Mouse (Mus musculus) stomach, embryonic 14.5 days (tissue): ENCODE measurements around the gene Col5a3. TPM values are rescaled to one million over a fixed set of nuclear protein-coding genes. Genes with fewer than 3 reads are reported as not detected.

Experiments
- ATAC-seq: fragments of 200-750 bp; cut with Nextera tagmentation; 2 replicates; pipeline ENCODE4 v1.8.0; 2017; ENCODE audit warnings: low read depth, moderate TSS enrichment; ENCODE audit not compliant: insufficient number of reproducible peaks, insufficient read depth, low FRiP score
- H3K27ac ChIP-seq: fragments of 300-500 bp; sonication (generic); 2 replicates; pipeline ENCODE4 v1.5.1; 2014; ENCODE audit warnings: mild to moderate bottlenecking, low read length, moderate library complexity, mixed read lengths
- H3K27me3 ChIP-seq: fragments of 300-500 bp; sonication (generic); 2 replicates; pipeline ENCODE4 v1.6.1; 2014; ENCODE audit warnings: low read length, control low read depth, mixed read lengths; ENCODE audit not compliant: control insufficient read depth, insufficient read depth
- H3K36me3 ChIP-seq: fragments of 300-500 bp; sonication (generic); 2 replicates; pipeline ENCODE4 v1.6.1; 2014; ENCODE audit warnings: mild to moderate bottlenecking, control low read depth, low read length, moderate library complexity, mixed read lengths; ENCODE audit not compliant: control insufficient read depth, insufficient read depth
- H3K4me1 ChIP-seq: fragments of 300-500 bp; sonication (generic); 2 replicates; pipeline ENCODE4 v1.6.1; 2014; ENCODE audit warnings: low read length, control low read depth, mixed read lengths; ENCODE audit not compliant: control insufficient read depth, insufficient read depth
- H3K4me2 ChIP-seq: fragments of 300-500 bp; sonication (generic); replicated peaks from 2 replicates; pipeline ENCODE4 v1.6.1; 2014; ENCODE audit warnings: low read depth, low read length, control low read depth
- H3K4me3 ChIP-seq: fragments of 300-500 bp; sonication (generic); 2 replicates; pipeline ENCODE4 v1.5.1; 2014; ENCODE audit warnings: low read depth, low read length, control low read depth
- H3K9ac ChIP-seq: fragments of 300-500 bp; sonication (generic); replicated peaks from 2 replicates; pipeline ENCODE4 v1.6.1; 2014; ENCODE audit warnings: low read depth, mild to moderate bottlenecking, control low read depth, low read length, moderate library complexity, mixed read lengths
- H3K9me3 ChIP-seq: fragments of 300-500 bp; sonication (generic); 2 replicates; pipeline ENCODE4 v1.6.1; 2016; ENCODE audit warnings: low read depth, low read length, control low read depth; ENCODE audit not compliant: control insufficient read depth
- WGBS: fragments of 180-500 bp; shearing (Covaris S2); extraction: QIAGEN DNeasy Blood & Tissue Kit; methylation state at CpG from one replicate; pipeline ENCODE4 v1.1.7; 2014; 5-methylcytosine and 5-hydroxymethylcytosine counted together
- polyA plus RNA-seq: library from polyadenylated mRNA; unstranded; fragments of >200 nt; fragmentation: Nextera tagmentation; extraction: Ambion mirVana; gene quantifications from 2 replicates; pipeline ENCODE4 v1.2.1, GENCODE M21; 2014

Col5a3 gene
- polyA plus RNA-seq, 1 experiment from 2014 or later, result 1.2 TPM

DNA sequence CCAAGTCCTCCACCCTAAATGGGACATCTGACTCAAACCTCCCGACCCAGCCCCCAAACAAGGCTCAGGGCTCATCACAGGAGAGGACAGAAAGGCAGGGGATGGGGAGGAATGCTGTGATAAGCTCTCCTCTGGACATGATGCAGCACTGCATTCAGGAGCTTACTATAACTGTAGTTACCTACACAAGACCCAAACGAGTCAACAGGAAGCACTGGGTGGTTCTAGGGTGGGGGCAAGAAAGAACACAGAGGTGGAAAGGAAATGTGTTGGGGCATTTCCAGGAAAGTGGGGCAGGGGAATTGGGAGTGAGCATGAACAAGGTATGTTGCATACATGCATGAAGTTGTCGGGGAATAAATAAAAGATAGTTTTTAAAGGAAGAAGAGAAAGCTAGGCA lies 80.2 kb downstream of the Col5a3 start:
- Histone ChIP-seq H3K9ac (no peak overlapping the region), H3K4me3 (no peak overlapping the region), H3K4me2 (no peak overlapping the region), H3K4me1 (no peaks in the 10 kb centered on the region), H3K36me3 (no peaks in the 10 kb centered on the region), H3K27me3 (no peaks in the 10 kb centered on the region), H3K27ac (no peak overlapping the region), H3K9me3 (no peaks in the 10 kb centered on the region)
- ATAC-seq, result no peak
- WGBS, result 73% methylated on average over 3 of the region's 3 CpGs

DNA sequence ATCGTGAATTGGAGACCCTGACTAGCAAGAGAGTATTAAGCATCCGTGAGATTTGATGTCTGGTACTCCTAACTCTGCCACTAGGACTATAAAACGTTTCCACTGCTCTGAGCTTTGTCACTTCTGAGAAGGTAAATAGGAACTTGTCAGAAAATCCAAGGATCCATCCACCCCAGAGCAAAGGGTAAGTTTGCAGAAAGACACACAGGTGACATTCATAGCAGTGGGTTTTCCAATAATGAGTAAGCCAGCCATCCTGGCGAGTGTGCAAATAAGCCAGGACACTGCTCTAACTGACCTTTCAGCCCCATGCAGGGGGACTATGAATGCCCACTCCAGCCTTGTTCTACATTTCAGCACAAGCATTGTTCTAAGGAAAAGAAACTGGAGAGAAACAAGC lies 83.1 kb downstream of the Col5a3 start:
- Histone ChIP-seq H3K27ac (no peak overlapping the region), H3K4me3 (no peak overlapping the region), H3K4me2 (no peak overlapping the region), H3K9me3 (no peaks in the 10 kb centered on the region), H3K4me1 (peaks cover 5% of the 10 kb centered on the region; the same call in 1 of the 2 replicates), H3K36me3 (no peaks in the 10 kb centered on the region), H3K27me3 (peaks cover 5% of the 10 kb centered on the region; the same call in 1 of the 2 replicates), H3K9ac (no peak overlapping the region)
- 57% methylated on average over 4 of the region's 4 CpGs for WGBS
- ATAC-seq, result no peak

DNA sequence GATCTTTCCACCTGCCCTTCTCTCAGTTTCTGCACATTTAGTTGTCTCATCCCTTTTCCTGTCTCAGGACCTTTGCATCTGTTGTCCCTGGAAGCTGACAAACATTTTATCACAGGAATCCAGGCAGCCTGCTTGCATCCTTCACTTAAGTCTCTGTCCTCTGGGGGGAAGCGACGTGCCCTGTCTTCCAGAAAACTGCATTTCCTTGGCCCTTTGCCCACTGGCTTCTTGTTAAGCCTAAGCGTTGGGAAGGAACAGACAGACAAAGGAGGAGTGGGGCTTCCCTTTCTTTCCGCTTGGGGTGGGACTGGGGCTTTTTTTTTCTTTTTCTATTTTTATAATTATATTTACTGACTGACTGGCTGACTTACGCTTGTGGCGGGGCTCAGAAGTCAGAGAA lies 85.4 kb downstream of the Col5a3 start:
- Histone ChIP-seq H3K27ac (no peak overlapping the region), H3K4me3 (no peak overlapping the region), H3K4me2 (no peak overlapping the region), H3K4me1 (peaks cover 12% of the 10 kb centered on the region; the same call in 1 of the 2 replicates), H3K27me3 (peaks cover 19% of the 10 kb centered on the region), H3K36me3 (no peaks in the 10 kb centered on the region), H3K9me3 (no peaks in the 10 kb centered on the region), H3K9ac (no peak overlapping the region)
- 40% methylated on average over 6 of the region's 6 CpGs for WGBS
- no peak for ATAC-seq

DNA sequence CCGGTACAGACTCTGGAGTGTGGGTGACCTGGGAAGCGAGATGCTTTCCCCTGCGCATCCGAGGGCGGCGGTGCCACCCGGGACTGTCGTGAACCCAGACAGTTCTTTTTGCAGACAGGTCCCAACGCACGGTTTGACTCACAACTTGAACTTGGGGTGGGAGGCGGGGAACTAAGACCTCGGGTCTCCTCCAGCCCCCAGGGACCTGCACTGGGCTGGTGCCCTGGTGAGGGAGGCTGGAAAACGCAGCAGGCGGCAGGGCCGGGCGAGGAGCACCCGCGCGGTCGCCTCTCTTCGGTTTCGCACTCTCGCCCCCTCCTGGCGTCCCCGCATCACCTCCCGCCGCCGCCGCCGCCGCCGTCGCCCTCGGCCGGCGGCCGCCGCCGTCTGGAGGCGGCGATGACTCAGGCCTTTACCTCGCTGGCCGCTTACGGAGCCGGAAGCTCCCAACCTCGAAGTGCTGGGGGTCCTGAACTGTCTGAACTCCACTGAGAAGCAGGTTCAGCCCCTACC lies 87.2 kb downstream of the Col5a3 start:
- under 1% methylated on average over 43 of the region's 46 CpGs for WGBS
- Histone ChIP-seq H3K4me1 (peaks cover 12% of the 10 kb centered on the region; the same call in 1 of the 2 replicates), H3K9ac (peak overlapping the region; percentile 28; the same call in 1 of the 2 replicates), H3K27me3 (peaks cover 21% of the 10 kb centered on the region), H3K36me3 (no peaks in the 10 kb centered on the region), H3K27ac (no peak overlapping the region), H3K4me3 (peak overlapping the region; percentile 49), H3K4me2 (peak overlapping the region; percentile 98), H3K9me3 (no peaks in the 10 kb centered on the region)
- peak; percentile 59 for ATAC-seq

DNA sequence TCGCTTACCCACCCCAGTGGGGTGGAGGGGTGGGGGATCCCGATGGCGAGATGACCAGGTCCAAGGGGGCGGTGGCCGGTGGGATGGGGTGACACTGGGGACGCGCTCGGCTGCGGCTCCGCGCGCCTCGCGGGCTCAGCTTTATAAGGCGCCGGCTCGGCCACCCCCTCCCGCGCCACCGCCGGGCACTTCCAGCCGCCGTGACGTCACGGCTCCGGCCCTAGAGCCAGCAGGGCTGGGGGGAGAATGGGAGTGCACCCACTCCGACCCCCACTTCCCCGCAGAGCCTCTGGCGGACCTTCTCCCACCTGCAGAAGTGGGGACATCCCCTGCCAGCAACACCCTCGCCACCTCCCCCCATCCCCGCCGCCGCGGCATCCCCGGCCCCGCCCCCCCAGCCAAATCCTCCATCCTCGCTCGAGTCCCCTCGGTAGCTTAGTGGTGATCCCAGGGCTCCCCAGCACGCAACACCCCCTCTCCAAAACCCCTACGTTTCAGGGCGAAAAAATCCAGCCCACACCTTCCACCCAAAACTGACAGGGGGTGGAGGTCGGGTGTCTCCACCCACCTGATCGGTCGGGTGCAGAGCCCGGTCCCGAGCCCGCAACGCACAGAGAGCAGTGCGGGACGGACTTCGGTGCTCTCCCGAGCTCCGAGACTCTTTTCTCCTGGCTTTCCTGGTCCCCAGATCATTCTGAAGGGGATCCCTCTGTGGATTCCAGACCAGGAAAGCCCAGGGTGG lies 87.8 kb downstream of the Col5a3 start:
- no peaks in the 10 kb centered on the region for H3K36me3 ChIP-seq
- H3K4me2 ChIP-seq, result peak overlapping the region; percentile 98
- H3K9me3 ChIP-seq, result no peaks in the 10 kb centered on the region
- peaks cover 12% of the 10 kb centered on the region; the same call in 1 of the 2 replicates for H3K4me1 ChIP-seq
- whole genome bisulfite sequencing, result under 1% methylated on average over 54 of the region's 54 CpGs
- peak overlapping the region; percentile 49 for H3K4me3 ChIP-seq
- H3K9ac ChIP-seq, result peak overlapping the region; percentile 28; the same call in 1 of the 2 replicates
- peak; percentile 20; the same call in 1 of the 2 replicates for ATAC-seq
- peaks cover 21% of the 10 kb centered on the region for H3K27me3 ChIP-seq
- no peak overlapping the region for H3K27ac ChIP-seq

DNA sequence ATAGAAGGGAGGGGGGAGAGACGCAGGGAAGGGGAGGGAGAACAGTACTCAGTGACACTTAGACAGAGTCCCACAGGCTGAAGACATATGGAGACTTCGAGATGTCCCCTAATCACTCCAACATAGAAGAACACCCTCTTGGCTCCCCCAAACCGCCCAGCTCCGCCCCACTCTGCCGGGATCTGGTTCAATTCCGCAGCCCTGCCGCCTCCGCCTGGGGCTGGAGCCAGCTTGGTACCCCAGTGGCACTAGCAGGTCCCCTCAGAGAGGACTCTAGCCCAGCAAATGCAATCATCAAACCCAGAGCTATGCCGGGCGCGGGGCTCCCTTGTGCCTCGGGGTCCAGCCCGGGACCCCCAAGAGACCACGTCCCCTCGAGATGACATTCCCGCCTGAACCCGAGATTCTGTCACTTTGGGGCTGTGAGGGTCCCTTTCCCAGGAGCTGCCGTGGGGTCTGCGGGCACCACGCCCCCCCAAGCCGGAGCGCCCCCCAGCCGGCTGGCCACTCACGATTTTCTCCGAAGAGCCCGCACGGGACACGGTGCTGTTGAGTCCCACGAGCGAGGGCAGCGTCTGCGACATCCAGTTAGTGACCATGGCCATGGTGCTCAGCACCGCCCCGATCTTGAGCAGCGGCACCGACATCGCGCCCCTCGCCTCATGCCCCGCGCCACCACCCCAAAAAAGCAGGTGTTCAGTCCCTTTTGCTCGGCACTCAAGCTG lies 88.6 kb downstream of the Col5a3 start:
- peaks cover 21% of the 10 kb centered on the region for H3K27me3 ChIP-seq
- no peak overlapping the region for H3K27ac ChIP-seq
- H3K9me3 ChIP-seq, result no peaks in the 10 kb centered on the region
- WGBS, result 2% methylated on average over 42 of the region's 42 CpGs
- no peaks in the 10 kb centered on the region for H3K36me3 ChIP-seq
- peaks cover 12% of the 10 kb centered on the region; the same call in 1 of the 2 replicates for H3K4me1 ChIP-seq
- ATAC-seq, result no peak
- peak overlapping the region; percentile 49 for H3K4me3 ChIP-seq
- peak overlapping the region; percentile 98 for H3K4me2 ChIP-seq
- no peak overlapping the region; the same call in 1 of the 2 replicates for H3K9ac ChIP-seq

DNA sequence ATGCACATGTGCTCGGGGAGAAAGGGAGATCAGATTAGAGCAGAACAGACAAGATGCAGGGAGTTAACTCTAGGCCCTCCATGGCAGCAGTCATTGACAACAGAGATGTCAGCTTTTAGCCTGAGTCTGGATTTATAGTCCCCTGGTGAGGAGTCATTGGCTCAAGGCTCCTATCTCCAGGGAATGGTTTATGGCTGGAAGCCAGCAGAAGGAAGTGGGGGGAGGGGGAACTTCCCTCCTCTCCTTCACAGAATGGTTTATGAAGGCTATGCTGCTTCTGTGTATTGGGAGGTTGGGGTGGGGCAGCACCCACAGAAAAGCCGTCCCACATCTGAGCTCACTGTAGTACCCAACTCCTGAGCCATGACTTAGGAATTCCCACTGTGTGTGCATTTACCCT lies 93.3 kb downstream of the Col5a3 start:
- ATAC-seq, result peak; percentile 42; the same call in 1 of the 2 replicates
- H3K4me2 ChIP-seq, result no peak overlapping the region
- H3K4me1 ChIP-seq, result peaks cover 7% of the 10 kb centered on the region; the same call in 1 of the 2 replicates

More for the DNA sequence above, 93.3 kb downstream of the Col5a3 start:
- Histone ChIP-seq H3K9me3 (no peaks in the 10 kb centered on the region), H3K4me3 (no peak overlapping the region), H3K36me3 (no peaks in the 10 kb centered on the region), H3K27ac (no peak overlapping the region), H3K9ac (no peak overlapping the region), H3K27me3 (peaks cover 13% of the 10 kb centered on the region)
- 48% methylated on average over 2 of the region's 2 CpGs for WGBS
